Mouse (Mus musculus) ZHBTc4 (cell line): Measurements from ENCODE around the gene Snrpa.
A peak's percentile ranks its signal among the peaks of the same experiment; 100 is the strongest.

Source experiments
- DNase-seq: peaks from one replicate; pipeline ENCODE4 v3.0.0-alpha.2; 2011; ENCODE audit warnings: low read depth, low spot score

Gene Snrpa

DNA sequence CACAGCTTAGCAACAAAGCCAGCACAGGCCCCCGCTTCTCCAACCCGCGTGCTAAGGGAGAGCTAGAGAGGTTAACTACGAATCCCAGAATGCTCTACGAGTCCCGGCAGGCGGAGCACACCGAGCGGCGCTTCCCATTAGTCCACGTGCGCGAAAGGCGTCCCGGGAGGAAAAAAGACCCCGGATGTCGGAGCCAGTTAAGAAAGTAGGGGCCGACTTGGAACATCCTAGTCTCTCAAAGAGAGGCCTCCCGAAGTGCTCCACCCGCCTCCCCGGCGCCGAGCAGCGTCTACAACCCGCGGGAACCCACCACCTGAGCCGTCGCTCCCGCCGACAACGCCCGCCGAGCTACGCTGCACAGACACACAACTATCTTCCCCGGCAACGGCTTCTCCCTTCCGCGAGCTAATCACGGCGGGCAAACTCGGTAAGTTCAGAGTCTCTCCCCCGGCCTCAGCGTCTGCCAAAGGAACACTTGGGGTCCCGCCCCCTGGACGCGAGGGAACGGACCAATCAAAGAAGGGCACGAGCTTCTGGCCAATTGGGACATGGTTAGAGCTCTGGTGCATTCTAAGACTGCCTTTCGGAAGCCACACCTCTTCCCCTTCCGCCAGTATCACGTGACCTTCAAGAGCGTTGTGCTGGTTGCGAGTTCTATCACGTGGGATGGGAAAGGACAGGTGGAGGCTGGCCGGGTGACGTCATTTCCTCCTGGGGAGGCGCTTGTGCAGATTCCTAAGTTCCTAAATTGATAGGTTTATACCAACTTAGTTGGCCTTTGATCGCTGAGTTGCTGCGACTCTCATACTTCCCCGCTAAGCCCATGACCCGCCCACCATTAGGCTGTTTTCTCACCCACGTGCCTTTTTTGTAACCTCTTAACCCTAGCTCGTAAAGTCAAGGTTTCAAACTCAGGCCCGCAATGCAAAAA lies at the start of gene Snrpa, which contains the start of gene BC024978:
Snrpa (minus strand) TSS at position 591 of the 931 bp plus-strand sequence.
BC024978 (plus strand) TSS at position 101 of the 931 bp plus-strand sequence.
- peak; percentile 100 for DNase-seq

DNA sequence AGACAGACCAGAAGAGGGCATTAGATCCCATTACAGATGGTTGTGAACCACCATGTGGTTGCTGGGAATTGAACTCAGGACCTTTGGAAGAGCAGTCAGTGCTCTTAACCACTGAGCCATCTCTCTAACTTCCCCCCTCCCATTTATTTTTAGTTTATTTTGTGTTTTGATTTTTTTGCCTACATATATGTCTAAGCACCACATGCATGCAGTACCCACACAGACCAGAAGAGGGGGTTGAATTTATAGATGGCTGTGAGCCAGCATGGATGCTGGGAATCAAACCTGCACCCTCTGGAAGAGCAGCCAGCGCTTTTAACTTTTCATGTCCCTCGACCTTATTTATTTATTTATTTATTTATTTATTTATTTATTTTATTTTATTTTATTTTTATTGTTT lies 48.0 kb upstream of the Snrpa start:
- peak; percentile 70 for DNase-seq

DNA sequence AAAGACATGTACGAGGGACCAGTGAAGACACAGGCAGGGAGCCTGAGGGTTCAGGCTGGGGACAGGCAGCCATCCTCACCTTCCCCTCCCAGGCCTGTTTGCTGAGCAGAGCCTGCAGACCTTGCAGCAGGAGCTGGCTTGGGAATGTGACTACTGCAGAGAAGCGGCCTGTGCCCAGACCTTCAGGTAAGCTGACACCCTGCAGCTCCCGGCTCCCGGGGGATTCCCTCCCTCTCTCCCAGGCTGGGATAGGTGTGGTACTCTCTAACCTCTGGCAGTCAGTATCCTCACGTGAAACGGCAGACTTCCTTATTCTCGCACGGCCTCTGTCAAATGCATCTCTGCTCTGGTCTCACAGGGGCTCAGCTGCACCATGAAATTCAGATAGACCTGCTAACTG lies 47.1 kb upstream of the Snrpa start:
- DNase-seq, result peak; percentile 71

DNA sequence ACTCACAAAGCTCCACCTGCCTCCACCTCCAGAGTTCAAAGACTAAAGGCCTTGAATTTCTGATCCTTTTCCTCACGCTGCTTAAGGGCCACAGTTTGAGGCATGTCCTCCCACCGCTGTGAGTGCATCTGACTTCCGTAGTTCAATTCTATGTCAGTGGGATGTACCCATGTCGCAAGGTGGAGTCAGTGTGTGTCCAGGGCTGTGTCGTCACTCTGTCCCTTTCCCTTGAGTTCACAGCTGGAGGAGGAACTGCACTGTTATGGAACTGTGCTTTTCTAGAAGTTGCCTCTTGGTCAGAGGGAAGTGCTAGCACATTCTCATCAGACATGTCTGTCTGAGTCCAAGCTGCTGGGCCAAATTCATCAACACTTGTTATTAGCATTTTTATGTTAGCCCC lies 42.5 kb upstream of the Snrpa start:
- no peak for DNase-seq

DNA sequence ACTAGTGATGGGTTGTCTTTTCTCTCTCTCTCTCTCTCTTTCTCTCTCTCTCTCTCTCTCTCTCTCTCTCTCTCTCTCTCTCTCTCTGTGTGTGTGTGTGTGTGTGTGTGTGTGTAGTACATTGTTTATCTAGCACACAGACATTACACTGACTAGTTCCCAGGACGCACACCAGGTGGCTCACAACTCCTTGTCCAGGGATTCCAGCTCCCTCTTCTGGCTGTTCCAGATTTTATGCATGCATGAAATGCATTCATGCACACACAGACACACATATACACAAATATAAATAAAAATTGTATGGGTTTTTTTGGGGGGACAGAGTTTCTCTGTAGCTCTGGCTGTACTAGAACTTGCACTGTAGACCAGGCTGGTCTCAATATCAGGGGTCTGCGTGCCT lies 41.5 kb upstream of the Snrpa start:
- peak; percentile 39 for DNase-seq

DNA sequence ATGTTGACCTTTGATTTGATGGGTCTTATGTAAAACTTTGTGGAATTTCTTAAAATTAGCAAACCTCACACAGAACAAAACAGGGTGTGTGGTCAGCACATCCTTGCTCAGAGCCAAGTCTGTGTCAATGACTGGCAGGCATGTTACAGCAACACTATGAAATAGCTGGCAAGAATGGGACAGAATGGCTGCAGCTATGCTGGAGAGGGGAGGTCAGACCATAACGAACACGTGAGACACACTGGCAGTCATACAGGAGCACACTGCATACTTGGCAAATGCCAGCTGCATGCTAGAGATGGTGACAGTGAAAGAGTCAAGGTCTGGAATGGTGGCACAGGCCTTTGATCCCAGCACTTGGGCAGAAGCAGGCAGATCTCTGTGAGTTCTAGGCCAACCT lies 39.7 kb upstream of the Snrpa start:
- no peak for DNase-seq

DNA sequence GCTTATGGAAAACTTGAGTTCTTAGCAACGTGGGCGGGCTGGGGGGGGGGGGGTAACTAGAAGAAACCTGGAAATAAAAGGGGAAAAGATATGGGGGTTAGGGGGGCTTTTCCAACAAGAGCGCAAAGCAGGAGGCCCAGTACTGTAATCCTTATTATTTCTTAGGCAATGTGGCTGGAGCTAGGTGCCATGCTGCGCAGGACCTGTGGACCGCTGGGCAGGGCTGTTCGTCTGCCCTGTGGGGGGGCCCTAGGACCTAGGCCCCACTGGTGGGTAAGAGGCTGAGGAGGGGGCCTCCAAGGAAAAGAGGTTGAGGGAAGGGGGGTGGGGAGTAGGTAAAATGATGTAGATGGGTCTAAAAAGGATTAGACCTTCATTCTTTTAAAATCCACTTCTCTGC lies 37.2 kb upstream of the Snrpa start:
- DNase-seq, result no peak

DNA sequence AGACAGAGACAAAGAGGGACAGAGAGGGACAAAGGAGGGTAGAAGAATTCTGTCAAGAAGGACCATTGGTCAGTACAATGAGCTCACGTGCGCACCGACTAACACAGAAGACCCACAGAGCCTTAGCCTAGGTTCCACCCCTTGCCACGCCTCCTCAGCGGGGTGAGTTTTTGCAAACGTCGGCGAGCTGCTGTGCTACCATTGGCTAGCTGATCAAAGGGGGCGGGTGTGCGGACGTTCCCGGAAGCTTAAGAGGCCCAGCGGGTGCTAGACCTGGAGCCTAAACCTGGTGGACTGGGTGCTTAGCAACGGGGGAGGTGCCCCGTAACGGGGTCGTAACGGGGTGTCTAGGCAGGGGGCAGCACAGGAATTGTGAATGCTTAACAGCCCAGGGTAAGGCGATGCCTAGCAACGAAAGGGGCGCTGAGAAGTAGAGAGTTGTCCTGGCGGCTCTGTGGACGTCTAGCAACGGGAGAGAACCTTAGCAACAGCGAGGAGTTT lies 36.8 kb upstream of the Snrpa start, which contains the start of gene Coq8b:
Coq8b (plus strand) TSS at position 243 of the 501 bp plus-strand sequence.
- peak; percentile 99 for DNase-seq

DNA sequence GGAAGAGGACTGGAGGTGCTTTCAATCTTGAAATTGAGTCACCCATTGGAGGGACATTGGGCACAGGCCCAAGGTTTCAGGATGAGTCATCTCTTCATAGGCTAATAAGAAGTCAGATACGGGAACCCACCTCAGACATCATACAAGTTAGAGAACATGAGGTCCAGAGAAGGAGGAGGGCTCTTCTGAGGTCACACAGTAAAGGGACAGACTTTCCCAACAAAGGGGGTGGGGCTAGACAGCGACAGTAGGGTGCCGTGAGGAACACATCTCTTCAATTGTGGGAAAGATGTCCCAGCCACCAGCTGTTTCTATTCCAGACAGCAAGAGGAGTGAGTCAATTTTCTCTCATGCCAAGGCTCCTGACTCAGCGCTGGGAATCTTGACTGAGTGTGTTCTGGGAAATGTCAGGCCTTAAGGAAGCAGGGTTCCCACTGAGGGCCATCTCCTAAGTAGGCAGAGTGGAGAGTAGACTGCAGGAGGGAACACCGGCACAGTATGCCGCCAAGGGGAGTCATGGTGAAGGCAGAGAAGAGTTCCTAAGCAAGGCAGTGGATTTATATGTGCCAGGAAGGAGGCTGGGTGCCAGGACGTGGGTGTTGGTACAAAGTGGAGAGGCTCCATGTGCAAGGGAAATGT lies 35.7 kb upstream of the Snrpa start:
- no peak for DNase-seq

DNA sequence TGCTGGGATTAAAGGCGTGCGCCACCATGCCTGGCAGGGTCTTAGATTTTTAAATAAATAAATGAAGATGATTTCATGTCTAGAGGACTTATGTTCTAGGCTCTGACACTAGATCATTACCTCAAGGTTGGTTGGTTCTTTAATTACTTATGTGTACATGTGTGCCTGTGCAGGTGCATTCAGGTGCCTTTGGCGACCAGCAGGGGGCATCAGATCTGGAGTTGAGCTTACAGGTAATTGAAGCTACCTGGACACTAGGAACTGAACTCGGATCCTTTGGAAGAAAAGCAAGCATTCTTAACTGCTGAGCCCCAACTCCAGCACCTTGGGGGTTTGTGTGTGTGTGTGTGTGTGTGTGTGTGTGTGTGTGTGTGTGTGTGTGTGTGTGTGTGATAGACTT lies 34.7 kb upstream of the Snrpa start:
- peak; percentile 79 for DNase-seq

DNA sequence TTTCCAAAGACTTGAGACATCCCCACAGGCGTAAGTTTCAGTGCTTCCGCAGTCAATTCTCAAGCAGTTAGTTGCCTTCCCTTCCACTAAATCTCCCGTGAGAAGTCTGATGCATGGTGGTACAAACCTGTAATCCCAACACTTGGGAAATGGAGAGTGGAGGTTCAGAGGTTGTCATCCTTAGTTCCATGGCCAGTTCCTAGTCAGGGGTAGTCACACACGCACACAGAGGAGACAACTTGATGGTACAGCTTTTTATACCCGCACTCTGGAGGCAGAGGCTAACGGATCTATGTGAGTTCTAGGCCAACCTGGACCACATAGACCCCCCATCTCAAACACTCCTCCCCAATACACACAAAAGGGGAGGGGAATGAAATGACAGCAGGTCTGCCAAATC lies 32.8 kb upstream of the Snrpa start:
- no peak for DNase-seq

DNA sequence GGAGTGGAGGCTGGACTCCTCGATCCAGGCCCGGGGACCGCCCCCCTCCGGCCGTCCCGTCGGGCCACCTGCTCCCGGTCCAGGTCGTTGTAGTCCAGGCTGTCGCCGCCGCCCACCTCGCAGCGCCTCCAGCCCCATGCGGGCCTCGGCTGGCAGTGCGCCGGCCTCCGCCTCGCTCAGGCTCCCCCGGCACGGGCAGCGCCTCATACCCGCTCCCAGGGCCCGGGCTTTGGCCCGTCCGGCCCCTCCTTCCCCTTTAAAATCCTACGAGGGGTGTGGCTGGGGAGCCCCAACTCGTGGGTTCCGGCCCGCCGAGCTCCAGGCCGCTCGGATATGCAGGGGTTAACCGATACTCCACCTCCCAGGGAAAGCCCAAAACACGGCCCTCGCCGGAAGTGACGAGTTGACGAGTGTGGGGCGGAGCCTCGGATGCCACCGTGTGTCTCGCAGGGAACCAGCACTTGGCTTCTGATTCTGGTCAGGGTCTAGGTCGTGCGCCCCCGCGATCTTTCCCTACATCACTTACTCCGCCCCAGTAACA lies 32.3 kb upstream of the Snrpa start, which contains the start of gene Itpkc:
Itpkc (minus strand) TSS at position 381 of the 541 bp plus-strand sequence.
- DNase-seq, result peak; percentile 97

DNA sequence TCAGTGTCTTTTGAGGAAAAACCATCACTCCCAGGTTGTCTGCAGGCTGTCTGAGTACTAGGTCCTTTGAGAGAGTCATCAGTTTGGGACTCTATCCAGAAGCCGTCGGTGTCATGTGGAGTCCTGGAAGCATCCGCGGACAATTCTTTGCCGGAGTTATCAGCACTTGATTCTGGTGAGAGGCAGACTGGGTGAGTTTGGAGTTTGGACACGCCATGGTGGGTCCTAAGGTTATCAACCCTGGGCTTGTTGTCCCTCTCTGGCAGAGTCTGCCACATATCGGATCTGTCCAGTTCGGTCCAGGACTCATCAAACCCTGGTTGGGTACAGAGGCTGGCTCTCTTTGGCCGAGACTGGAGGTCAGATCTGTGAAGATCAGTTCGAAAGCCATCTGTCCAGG lies 31.6 kb upstream of the Snrpa start:
- DNase-seq, result no peak

DNA sequence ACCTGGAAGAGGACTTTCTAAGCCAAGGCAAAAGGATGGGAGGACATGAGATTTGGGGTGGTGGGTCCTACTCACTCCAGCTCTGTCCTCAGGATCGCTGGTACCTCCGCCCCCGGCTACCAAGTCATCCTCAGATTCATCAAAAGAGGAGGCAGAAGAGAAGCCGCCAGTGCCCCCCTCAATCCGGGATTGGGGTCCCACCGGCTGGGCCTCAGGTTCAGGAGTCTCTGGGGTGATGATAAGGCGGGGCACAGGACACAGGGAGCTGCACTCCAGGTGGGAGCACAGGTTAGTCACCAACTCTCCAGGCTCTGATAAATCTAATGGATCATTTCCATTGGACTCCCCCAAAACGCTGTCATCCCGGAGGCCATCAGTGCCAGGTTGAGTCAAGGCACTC lies 31.2 kb upstream of the Snrpa start:
- DNase-seq, result no peak

DNA sequence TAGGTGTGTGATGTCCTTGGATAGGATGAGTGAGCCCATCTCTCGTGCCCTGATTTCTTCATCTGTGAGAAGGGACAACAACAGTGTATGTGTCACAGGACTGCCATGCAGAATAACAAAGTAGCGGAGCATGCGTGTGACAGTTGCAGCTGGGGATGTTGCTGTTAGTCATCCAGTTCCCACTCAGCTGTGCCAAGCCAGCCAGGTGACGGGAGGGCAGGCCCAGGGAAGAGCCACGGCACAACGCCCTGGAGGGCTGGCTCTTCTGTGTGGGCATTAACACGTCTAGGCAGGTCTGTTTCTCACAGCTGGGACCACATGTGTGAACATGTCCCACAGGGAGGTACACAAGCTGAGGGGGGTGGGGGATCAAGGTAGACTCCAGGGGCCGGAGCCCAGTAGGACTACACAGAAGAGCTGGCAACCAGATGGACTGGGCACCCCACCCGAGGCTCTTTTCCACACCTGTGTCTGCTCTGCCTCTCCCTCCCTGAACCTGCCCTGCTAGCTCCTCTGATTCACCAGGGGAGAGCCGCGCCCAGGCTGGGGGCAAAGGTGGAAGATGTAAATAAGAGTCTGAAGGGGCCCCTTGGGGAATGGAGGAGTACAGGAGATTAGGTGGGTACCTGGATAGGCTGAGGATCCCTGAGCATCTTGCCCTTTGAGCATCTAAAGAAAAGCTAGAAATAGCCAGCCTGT lies 29.0 kb upstream of the Snrpa start:
- no peak for DNase-seq

DNA sequence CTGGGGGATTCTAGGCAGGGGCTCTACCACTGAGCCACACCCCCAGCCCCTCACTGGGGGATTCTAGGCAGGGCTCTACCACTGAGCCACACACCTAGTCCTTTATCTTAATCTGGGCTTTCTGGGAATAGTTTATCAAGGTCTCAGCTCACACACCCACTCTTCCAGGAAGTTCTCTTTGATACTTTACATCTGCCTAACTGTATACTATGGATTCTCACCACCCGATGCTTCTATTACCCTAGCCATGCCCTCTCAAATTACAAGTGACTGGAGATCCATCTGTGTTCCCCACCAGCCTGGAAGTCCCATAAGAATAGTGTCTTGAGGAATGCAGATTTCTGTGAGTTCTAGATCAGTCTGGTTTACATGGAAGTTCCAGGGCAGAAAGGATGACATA lies 26.5 kb upstream of the Snrpa start:
- DNase-seq, result peak; percentile 81

DNA sequence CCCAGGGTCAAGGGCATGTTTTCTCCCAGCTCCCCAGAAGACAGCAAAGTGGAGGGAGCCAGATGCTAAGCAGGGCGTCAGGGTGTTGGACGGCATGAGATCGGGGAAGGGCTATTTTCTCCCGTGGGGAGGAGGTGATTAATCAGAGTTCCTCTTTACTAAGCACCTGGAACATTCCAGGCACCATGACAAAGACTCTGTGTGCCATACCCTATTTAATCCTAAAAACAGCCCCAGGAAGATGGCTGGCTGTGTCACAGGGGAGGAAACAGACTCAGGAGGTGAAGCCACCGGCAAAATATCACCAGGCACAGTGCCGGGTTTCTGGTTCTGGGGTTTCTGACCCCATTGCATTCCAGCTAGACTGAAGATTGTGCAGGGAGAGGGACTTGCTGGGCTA lies 25.9 kb upstream of the Snrpa start:
- peak; percentile 32 for DNase-seq

DNA sequence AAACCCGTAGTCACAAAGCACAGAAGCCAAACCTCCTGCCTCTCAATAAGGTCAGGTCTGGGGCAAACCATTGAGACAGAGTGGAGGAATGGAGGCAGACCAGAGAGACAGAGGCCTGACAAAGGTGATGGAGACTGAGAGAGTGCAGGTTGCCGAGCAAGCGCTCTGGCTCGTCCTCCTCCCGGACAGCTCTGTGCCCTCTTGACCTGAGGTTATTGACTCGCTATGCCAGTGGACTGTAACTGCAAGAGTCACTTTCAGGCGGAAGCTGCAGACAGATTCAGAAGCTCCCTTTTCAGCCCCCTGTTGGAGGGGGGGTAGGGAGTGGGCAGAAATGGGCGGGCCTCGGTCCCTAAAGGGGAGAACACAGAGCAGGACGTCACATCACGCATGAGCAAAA lies 23.9 kb upstream of the Snrpa start:
- DNase-seq, result no peak

DNA sequence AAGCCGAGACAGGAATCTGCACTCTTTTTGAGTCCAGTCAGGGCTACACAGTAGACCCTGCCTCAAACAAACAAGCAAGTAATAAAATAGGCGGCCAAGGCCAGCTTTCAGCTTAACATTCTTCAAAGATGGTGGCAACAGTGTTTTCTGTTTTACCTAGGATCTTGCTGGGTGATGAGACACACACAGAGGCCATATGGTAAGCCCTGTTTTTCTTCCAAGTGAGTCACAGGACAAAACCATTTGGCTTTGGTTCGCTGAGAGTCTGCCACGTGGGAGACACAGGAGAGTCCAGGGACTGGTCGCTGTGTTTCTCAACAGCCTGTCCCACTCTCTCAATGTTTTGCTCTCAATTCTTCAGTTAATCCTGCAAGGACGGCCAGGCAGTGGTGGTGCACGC lies 22.5 kb upstream of the Snrpa start:
- no peak for DNase-seq

DNA sequence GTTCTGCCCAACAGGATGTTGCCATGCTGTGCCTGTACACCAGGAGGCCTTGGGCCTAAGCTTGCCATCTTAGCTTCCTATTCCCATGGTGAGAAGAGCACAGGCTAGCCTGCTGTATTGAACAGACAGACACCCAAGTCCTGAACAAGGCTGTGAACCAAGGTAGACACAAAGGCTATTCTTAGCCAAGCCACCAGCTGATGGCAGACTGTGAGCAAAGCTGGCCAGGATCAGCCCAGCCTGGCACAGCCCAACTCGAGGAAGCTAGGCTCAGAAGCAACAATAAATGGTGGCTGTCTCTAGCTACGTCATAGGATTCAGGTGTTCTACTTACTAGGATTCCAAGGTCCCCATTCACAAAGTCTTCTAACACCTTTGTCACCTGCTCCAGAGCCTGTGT lies 16.6 kb upstream of the Snrpa start:
- no peak for DNase-seq

DNA sequence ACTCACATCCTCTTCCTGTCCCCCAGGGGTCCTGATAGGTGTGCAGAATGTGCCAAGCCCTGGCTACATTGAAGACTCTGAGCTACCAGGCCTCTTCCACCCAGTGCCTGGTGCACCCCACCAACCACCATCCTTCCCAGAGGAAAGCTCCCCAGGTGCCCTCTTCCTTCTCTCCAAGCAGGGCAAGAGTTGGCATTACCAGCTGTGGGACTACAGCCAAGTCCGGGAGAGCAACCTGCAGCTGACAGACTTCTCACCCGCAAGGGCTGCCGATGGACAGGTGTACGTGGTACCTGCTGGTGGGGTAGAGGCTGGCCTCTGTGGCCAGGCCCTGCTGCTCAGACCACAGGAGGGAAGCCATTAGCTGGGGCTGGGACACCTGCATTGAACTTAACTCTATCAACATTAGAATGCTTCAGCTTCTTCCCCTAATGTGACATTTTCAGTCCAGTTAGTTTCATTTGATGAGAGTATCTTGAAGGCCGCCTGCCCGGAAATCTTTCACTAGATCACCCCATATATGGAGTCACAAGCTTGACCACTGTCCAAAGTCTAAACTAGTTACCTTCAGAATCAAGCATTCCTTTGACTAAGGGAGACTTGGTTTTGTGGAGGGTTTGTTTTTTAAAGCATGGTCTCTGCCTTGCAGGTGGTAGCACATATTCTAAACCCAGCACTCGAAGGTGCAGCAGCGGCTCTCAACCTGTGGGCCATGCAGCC lies 7.8 kb upstream of the Snrpa start:
- no peak for DNase-seq
